Comparison of ENCODE assay signal across 9 mouse cellular contexts in genomic region chr6:91617685-91618084, GRCm38 (mm10).
DNase-seq lines count a peak whose midpoint lies in the region; ATAC-seq and TF ChIP-seq lines count a peak whose summit lies in the region.
"Had no signal": no experiment of that assay in that cellular context is flagged by ENCODE, and none has a peak within 500 bp of the region (broad histone marks: within the 10 kb centered on the region; RNA-seq: fewer than 3 reads in every experiment).

No protein-coding gene starts in this region.

- no peak for TF ChIP-seq CTCF in heart, postnatal 0 days (IDR thresholded peaks at IDR 0.05; ENCODE audit: low read depth)
- no peak for TF ChIP-seq CTCF in heart, adult 2 months (IDR thresholded peaks at IDR 0.05)
- no peak for TF ChIP-seq CTCF in kidney, adult 2 months (conservative IDR thresholded peaks at IDR 0.05; ENCODE audit: insufficient read depth, insufficient read length, low read depth, low read length)

- no peak for TF ChIP-seq POLR2A in heart, adult 2 months (IDR thresholded peaks at IDR 0.05; ENCODE audit: insufficient read depth, low read depth, low read length)
- TF ChIP-seq POLR2A in myocyte (IDR thresholded peaks at IDR 0.05; ENCODE audit: insufficient read length, low read depth): no peak
- TF ChIP-seq POLR2A in kidney, adult 2 months (IDR thresholded peaks at IDR 0.05; ENCODE audit: low read depth, low read length): no peak

- no peaks in the 10 kb centered on the region for H3K79me2 ChIP-seq in heart, adult 2 months (replicated peaks; ENCODE audit: control insufficient read depth, insufficient read depth, low read length)
- H3K79me2 ChIP-seq in myocyte (ENCODE audit: control insufficient read depth, insufficient read depth): no peaks in the 10 kb centered on the region

- no peak overlapping the region for H3K9ac ChIP-seq in heart, postnatal 0 days (replicated peaks; ENCODE audit: low read depth, low read length)
- H3K9ac ChIP-seq in heart, adult 2 months (ENCODE audit: low read depth, low read length): no peak overlapping the region
- H3K9ac ChIP-seq in forebrain, embryonic 12.5 days: peak overlapping the region; percentile 43; the same call in 1 of the 2 replicates
- no peak overlapping the region; the same call in 1 of the 2 replicates for H3K9ac ChIP-seq in liver, embryonic 11.5 days (ENCODE audit: low read depth, low read length)

- no peak for TF ChIP-seq EP300 in heart, postnatal 0 days (IDR thresholded peaks at IDR 0.05; ENCODE audit: low read depth)
- no peak for TF ChIP-seq EP300 in heart, adult 2 months (IDR thresholded peaks at IDR 0.05; ENCODE audit: insufficient read depth, low read depth, low read length)

- no peaks in the 10 kb centered on the region for H3K36me3 ChIP-seq in heart, postnatal 0 days (replicated peaks; ENCODE audit: control insufficient read depth, insufficient read depth, low read length)
- no peaks in the 10 kb centered on the region for H3K36me3 ChIP-seq in heart, adult 2 months (ENCODE audit: control insufficient read depth, insufficient read depth, low read length)
- no peaks in the 10 kb centered on the region for H3K36me3 ChIP-seq in forebrain, embryonic 12.5 days (replicated peaks)
- no peaks in the 10 kb centered on the region for H3K36me3 ChIP-seq in liver, embryonic 11.5 days (ENCODE audit: control insufficient read depth, insufficient read depth, low read length)
- no peaks in the 10 kb centered on the region for H3K36me3 ChIP-seq in myocyte (ENCODE audit: control insufficient read depth, insufficient read depth)
- no peaks in the 10 kb centered on the region for H3K36me3 ChIP-seq in kidney, adult 2 months (ENCODE audit: control insufficient read depth, insufficient read depth, low read length)
- H3K36me3 ChIP-seq: G1E had no signal

- WGBS in heart, postnatal 0 days: 42% methylated on average over 10 of the region's 10 CpGs
- 86% methylated on average over 10 of the region's 10 CpGs for WGBS in heart, adult 2 months
- 75% methylated on average over 10 of the region's 10 CpGs for WGBS in forebrain, embryonic 12.5 days
- WGBS in liver, embryonic 11.5 days: 54% methylated on average over 10 of the region's 10 CpGs
- 87% methylated on average over 10 of the region's 10 CpGs for WGBS in kidney, adult 2 months

- DNase-seq in heart, postnatal 0 days (ENCODE audit: low spot score): no peak
- no peak for DNase-seq in heart, adult 2 months
- no peak for DNase-seq in liver, embryonic 11.5 days (ENCODE audit: low spot score)
- DNase-seq in left cerebral cortex, postnatal 4 days: no peak
- no peak for DNase-seq in spleen, adult 18-20 months
- DNase-seq in kidney, adult 2 months: no peak

- no peak overlapping the region for H3ac ChIP-seq in myocyte (ENCODE audit: control insufficient read depth, insufficient read length)

- H3K4me2 ChIP-seq in heart, postnatal 0 days (ENCODE audit: low read depth, low read length): peak overlapping the region; percentile 57; the same call in 1 of the 2 replicates
- H3K4me2 ChIP-seq in forebrain, embryonic 12.5 days: peak overlapping the region; percentile 58
- peak overlapping the region; percentile 62 for H3K4me2 ChIP-seq in liver, embryonic 11.5 days
- peak overlapping the region; percentile 83 for H3K4me2 ChIP-seq in myocyte (ENCODE audit: low read depth)

- peak overlapping the region; percentile 55 for H3K27ac ChIP-seq in heart, postnatal 0 days (ENCODE audit: low read depth)
- no peak overlapping the region for H3K27ac ChIP-seq in heart, adult 2 months
- H3K27ac ChIP-seq in forebrain, embryonic 12.5 days: peak overlapping the region; percentile 80; the same call in 1 of the 2 replicates
- H3K27ac ChIP-seq in liver, embryonic 11.5 days (ENCODE audit: low read depth, low read length): no peak overlapping the region
- no peak overlapping the region for H3K27ac ChIP-seq in kidney, adult 2 months (ENCODE audit: insufficient read depth, low read depth, low read length)

- peaks cover 11% of the 10 kb centered on the region for H3K4me1 ChIP-seq in heart, postnatal 0 days (ENCODE audit: control insufficient read depth, insufficient read depth)
- H3K4me1 ChIP-seq in heart, adult 2 months (ENCODE audit: control insufficient read depth, insufficient read depth, low read length): peaks cover 7% of the 10 kb centered on the region
- H3K4me1 ChIP-seq in forebrain, embryonic 12.5 days: peaks cover 17% of the 10 kb centered on the region
- H3K4me1 ChIP-seq in liver, embryonic 11.5 days (replicated peaks; ENCODE audit: control insufficient read depth, insufficient read depth, low read length): peaks cover 10% of the 10 kb centered on the region
- H3K4me1 ChIP-seq in kidney, adult 2 months (ENCODE audit: control insufficient read depth, insufficient read depth, low read length): peaks cover 21% of the 10 kb centered on the region

- intact Hi-C loops in heart, adult 2 months (cut with DNase I): no loop called here
- intact Hi-C loops in left cerebral cortex, postnatal 4 days (cut with DNase I): no loop called here

- H3K27me3 ChIP-seq in heart, postnatal 0 days (ENCODE audit: control insufficient read depth, insufficient read depth, low read length): no peaks in the 10 kb centered on the region
- H3K27me3 ChIP-seq in heart, adult 2 months (ENCODE audit: control insufficient read depth, insufficient read depth, low read length): no peaks in the 10 kb centered on the region
- no peaks in the 10 kb centered on the region for H3K27me3 ChIP-seq in forebrain, embryonic 12.5 days
- no peaks in the 10 kb centered on the region for H3K27me3 ChIP-seq in liver, embryonic 11.5 days (replicated peaks; ENCODE audit: control insufficient read depth, insufficient read depth, low read length)
- no peaks in the 10 kb centered on the region for H3K27me3 ChIP-seq in myocyte (ENCODE audit: control insufficient read depth, insufficient read depth, insufficient read length)
- no peaks in the 10 kb centered on the region for H3K27me3 ChIP-seq in kidney, adult 2 months (replicated peaks; ENCODE audit: control insufficient read depth, insufficient read depth, low read length)

- 0 out of 2 replicates have a peak overlapping the region, but pooled peaks have one; percentile 32 for H3K4me3 ChIP-seq in heart, postnatal 0 days (ENCODE audit: low read depth, low read length)
- no peak overlapping the region for H3K4me3 ChIP-seq in heart, adult 2 months
- H3K4me3 ChIP-seq in forebrain, embryonic 12.5 days (replicated peaks): no peak overlapping the region
- 0 out of 2 replicates have a peak overlapping the region, but pooled peaks have one; percentile 3 for H3K4me3 ChIP-seq in liver, embryonic 11.5 days (ENCODE audit: low read depth, low read length)
- H3K4me3 ChIP-seq in myocyte: peak overlapping the region; percentile 13
- no peak overlapping the region for H3K4me3 ChIP-seq in kidney, adult 2 months (ENCODE audit: insufficient read depth, low read depth, low read length)

- ATAC-seq in heart, postnatal 0 days (ENCODE audit: insufficient read depth, low read depth): no peak
- peak; percentile 47 for ATAC-seq in forebrain, embryonic 12.5 days (ENCODE audit: low FRiP score)
- peak; percentile 57 for ATAC-seq in liver, embryonic 11.5 days (replicated peaks; ENCODE audit: low FRiP score)

- H3K9me3 ChIP-seq in heart, postnatal 0 days (replicated peaks; ENCODE audit: control insufficient read depth, low read length): no peaks in the 10 kb centered on the region
- H3K9me3 ChIP-seq in forebrain, embryonic 12.5 days: no peaks in the 10 kb centered on the region
- no peaks in the 10 kb centered on the region for H3K9me3 ChIP-seq in liver, embryonic 11.5 days (ENCODE audit: control insufficient read depth, low read length)
- H3K9me3 ChIP-seq: G1E had no signal

TF ChIP-seq in myocyte, 11 proteins besides CTCF, POLR2A, EP300 and RAD21:
- TF ChIP-seq USF1 (IDR thresholded peaks at IDR 0.05; ENCODE audit: low read depth) (no peak), CEBPB (IDR thresholded peaks at IDR 0.05; ENCODE audit: insufficient read depth, poor library complexity, severe bottlenecking) (peak; percentile 76; the same call in 1 of the 2 replicates), MYOD1 (IDR thresholded peaks at IDR 0.05; ENCODE audit: control insufficient read depth in 1 of 3, insufficient read length in 2 of 3, low read depth in 2 of 3) (peak; percentile 80 to 98 (median 96)), MAX (IDR thresholded peaks at IDR 0.05; ENCODE audit: low read depth) (no peak), TCF3 (IDR thresholded peaks at IDR 0.05; ENCODE audit: insufficient read length, low read depth) (peak; percentile 80), SRF (IDR thresholded peaks at IDR 0.05; ENCODE audit: control insufficient read depth, insufficient read length, low read depth) (no peak), MYOG (IDR thresholded peaks at IDR 0.05; ENCODE audit: control insufficient read depth in 1 of 3, insufficient read depth in 1 of 3, insufficient read length in 2 of 3, low read depth in 2 of 3) (peak; percentile 70 to 98 (median 93)), REST (IDR thresholded peaks at IDR 0.05; ENCODE audit: insufficient read depth, insufficient read length) (no peak), POLR2AphosphoS2 (IDR thresholded peaks at IDR 0.05; ENCODE audit: insufficient read length, low read depth) (no peak), TCF12 (IDR thresholded peaks at IDR 0.05; ENCODE audit: insufficient read depth, poor library complexity, severe bottlenecking) (peak; percentile 89), E2F4 (IDR thresholded peaks at IDR 0.05; ENCODE audit: insufficient read depth) (no peak)
TF ChIP-seq in myocyte: peak in this region for 5.

Comparison
In these comparisons a context has a peak if more than half of its experiments do, and no peak if none do; other contexts are left out.
1. H3K27ac ChIP-seq: peak in heart, postnatal 0 days (single experiment) and forebrain, embryonic 12.5 days (single experiment); none in heart, adult 2 months (single experiment), liver, embryonic 11.5 days (single experiment) and kidney, adult 2 months (single experiment).
2. H3K4me3 ChIP-seq: peak in heart, postnatal 0 days (single experiment), liver, embryonic 11.5 days (single experiment) and myocyte (single experiment); none in heart, adult 2 months (single experiment), forebrain, embryonic 12.5 days (single experiment) and kidney, adult 2 months (single experiment).
3. Peak in every context shown above with its lines, with median percentiles within 50 percentile points of each other: H3K4me2 ChIP-seq.